Mouse (Mus musculus): Measurements from ENCODE around the gene Adcy9. TPM values are rescaled to one million over a fixed set of nuclear protein-coding genes. Genes with fewer than 3 reads are reported as not detected.
A peak's percentile ranks its signal among the peaks of the same experiment; 100 is the strongest.
"Not testable (repeated sequence)": the region's sequence is repeated elsewhere in the genome, so short reads cannot be mapped to it uniquely, and the experiment has no call there.

The Adcy9 gene
- total RNA-seq, 2 experiments from 2014 or later = 34.3 to 36.1 TPM

- no peak for DNase-seq (ENCODE audit: low spot score in 2 of 2)
These were observed 25.2 kb downstream of the Adcy9 start for GRCm38 (mm10) chr16:4394991-4395590.

GRCm38 (mm10) chr16:4383473-4384038 is 36.7 kb downstream of the Adcy9 start:
- DNase-seq (ENCODE audit: low spot score in 2 of 2) = no peak

GRCm38 (mm10) chr16:4382406-4382805 is 37.9 kb downstream of the Adcy9 start:
- DNase-seq (ENCODE audit: low spot score in 2 of 2) = no peak

- no peak for DNase-seq (ENCODE audit: low spot score in 2 of 2)
These were observed 38.8 kb downstream of the Adcy9 start for GRCm38 (mm10) chr16:4381487-4381886.

DNA sequence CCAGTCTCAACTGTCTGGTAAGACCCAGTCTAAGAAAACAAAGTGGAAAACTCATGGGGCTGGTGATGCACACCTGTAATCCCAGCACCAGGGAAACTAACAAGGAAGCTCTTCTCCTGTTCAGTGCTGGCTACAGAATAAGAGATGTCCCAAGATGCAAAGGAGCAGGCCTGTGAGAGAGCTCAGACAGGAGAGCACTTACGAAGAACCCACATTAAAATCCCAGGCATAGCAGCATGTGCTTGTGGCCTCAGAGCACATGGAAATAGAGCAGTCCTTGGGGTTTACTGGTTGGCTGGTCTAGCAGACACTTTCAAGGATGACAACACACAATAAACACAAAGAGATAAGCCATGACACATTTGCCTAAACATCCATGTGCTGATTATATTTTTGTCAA is 41.5 kb downstream of the Adcy9 start:
- DNase-seq (ENCODE audit: low spot score in 2 of 2) = no peak

- peak in 1 of 2 experiments; percentile 17 for DNase-seq (ENCODE audit: low spot score in 2 of 2)
These were observed 42.7 kb downstream of the Adcy9 start for GRCm38 (mm10) chr16:4377556-4377955.

- DNase-seq (ENCODE audit: low spot score in 2 of 2) = peak in 1 of 2 experiments; percentile 14
These were observed 45.4 kb downstream of the Adcy9 start for GRCm38 (mm10) chr16:4374780-4375380.

DNA sequence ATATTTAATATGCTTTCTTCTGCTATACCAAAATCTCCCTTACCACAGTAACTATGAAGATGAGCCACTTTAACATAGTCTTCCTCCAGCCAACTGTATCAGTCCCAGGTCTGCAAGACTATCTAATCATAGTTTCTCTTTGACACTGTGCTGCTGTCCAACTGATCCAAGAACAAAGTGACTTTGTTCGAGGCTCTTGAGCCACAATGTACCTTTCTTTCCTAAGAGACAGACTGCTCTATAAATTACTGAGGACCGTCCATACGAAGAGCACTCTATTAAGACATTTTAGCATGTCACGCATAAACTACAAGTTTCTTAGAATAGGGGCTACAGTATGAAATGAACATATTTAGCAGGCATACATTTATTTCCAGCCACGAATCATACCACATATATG is 46.0 kb downstream of the Adcy9 start:
- DNase-seq (ENCODE audit: low spot score in 2 of 2) = no peak

GRCm38 (mm10) chr16:4371039-4371438 is 49.3 kb downstream of the Adcy9 start:
- no peak for DNase-seq (ENCODE audit: low spot score in 2 of 2)

DNA sequence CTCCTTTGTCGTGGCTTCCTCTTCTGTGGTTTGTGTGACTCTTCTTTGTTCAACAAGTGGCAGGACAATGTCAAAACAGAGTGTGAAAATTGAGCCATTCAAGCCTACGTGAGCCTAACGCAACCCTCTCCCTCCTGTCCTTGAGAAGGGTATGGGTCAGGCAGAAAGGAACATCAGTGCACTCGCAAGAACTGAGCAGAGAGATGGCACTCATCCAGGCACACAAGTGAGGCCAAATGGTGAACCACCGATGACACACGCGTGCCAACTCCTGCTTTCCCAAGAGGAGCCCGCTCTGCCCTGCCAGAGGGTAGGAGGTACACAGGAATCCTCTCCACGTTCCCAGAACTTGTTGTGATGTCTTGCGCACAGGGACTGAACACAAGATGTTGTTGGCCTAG is 50.2 kb downstream of the Adcy9 start:
- peak; percentile 22 to 70 for DNase-seq (ENCODE audit: low spot score in 2 of 2)

- no peak for DNase-seq (ENCODE audit: low spot score in 2 of 2)
These were observed 52.4 kb downstream of the Adcy9 start for GRCm38 (mm10) chr16:4367930-4368329.

GRCm38 (mm10) chr16:4367291-4367690 is 53.0 kb downstream of the Adcy9 start:
- DNase-seq (ENCODE audit: low spot score in 2 of 2) = no peak

DNA sequence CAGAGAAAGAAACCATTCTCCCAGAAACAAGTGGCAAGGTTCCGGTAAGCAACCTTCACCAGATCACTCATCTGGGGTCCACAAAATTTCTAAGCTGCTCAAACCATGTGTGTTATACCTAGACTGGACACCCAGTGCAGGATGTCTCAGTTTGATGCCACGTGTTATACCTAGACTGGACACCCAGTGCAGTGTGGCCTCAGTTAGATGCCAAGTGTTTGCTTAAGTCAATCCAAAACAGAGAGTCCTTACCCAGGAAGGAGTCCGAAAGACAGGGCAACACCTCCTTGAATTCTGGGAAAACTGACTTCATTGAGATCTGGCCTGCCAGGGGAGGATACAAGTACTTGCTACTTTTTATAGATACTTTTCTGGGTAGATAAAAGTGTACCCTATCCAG is 53.6 kb downstream of the Adcy9 start:
- no peak for DNase-seq (ENCODE audit: low spot score in 2 of 2)

GRCm38 (mm10) chr16:4363341-4364116 is 56.8 kb downstream of the Adcy9 start:
- DNase-seq (ENCODE audit: low spot score in 2 of 2) = no peak

DNA sequence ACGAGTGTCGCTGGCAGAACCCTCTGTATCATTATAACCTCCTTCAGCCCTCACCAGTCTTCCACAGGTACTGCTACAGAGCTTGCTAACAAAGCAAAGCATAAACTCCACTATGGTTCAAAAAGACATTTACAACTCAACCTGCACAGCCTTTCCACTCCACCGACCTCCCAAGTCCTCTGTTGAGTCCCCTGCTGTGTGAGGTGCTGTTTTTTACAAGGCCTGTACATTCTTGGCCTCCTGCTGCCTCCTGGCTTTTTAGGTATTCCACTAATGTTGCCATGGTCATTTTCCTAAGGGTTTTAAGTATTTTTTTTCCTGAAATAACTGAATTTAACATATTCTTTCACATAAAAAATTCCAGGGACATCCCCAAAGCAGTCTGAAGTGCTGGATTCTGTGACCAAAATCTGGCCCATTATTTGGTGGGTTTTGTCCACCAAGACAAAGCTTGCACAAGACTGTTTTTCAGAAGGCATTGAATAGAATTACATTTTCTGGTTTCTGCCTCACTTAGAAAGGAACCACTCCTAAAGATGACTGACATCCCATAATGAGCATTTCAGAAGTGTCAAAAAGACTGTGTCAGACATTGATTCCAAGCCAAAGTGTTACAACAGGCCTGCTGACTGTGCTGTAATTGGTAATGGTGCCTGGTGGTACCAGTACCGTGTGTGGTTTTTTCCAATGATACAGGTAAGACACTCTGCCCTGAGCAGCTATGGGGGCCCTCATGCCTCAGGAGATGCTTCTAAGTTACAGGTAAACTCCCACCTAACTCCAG is 64.8 kb downstream of the Adcy9 start:
- no peak for DNase-seq (ENCODE audit: low spot score in 2 of 2)

GRCm38 (mm10) chr16:4342579-4342978 is 77.7 kb downstream of the Adcy9 start:
- DNase-seq (ENCODE audit: low spot score in 2 of 2) = no peak

DNA sequence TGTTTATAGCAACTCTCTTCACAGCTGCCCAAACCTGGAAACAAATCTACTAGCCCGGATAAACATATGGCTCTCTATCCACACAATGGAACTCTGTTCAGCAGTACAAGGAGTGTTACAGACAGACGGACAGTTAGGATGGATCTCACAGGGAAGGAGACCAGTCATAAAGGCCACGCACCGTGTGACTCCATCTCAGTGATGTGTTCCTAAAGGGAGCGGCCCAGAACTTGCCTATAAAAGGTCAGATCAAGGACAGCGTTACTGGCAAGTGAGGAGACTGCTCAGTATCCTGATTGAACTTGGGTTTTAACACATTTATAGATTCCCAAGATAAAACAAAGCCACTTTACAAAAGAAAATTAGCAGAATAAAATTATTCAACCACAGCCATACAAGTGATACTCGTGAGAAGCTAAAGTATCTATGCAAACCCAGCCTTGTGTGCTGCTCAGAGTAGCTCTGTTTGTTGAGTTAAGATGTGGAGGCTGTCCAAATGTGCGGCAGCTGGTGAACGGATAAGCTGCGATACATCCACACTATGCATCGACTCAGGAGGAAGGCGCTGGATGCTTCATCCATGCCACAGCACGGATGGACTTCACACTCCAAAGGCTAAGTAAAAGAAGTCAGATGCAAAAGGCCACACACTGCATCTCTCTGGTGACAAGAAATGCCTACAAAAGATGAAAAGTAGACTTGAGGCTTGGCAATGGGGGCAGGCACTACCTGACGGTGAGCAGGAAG is 78.8 kb downstream of the Adcy9 start:
- DNase-seq (ENCODE audit: low spot score in 2 of 2) = no peak

DNA sequence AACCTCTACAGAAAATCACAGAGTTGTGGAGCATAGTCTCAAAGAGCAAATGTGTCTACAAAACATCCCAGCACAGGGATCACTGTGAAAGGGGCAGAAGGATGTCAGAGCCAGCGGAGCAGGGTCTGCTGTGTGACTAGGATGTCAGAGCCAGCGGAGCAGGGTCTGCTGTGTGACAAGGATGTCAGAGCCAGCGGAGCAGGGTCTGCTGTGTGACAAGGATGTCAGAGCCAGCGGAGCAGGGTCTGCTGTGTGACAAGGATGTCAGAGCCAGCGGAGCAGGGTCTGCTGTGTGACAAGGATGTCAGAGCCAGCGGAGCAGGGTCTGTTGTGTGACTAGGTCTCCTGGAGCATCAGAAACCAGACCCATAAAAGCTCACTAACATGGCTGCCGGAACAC is 81.1 kb downstream of the Adcy9 start:
- DNase-seq (ENCODE audit: low spot score in 2 of 2) = not testable (repeated sequence)

DNA sequence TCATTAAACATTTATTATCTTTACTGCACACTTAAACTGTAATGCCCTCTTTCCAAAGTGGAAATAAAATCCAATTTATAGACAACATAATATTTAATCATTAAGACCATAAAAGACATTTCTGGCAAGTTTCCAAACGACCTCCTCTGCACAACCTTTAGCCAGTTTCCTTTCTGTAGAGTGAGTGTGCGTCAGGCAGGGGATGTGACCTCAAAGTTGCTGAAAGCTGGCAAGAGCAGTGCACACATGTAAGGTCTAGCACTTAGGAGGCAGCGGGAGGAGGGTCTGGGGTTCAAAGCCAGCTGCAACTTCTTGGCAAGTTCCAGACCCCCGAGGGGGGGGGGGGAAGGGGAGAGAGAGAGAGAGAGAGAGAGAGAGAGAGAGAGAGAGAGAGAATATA is 83.0 kb downstream of the Adcy9 start:
- no peak for DNase-seq (ENCODE audit: low spot score in 2 of 2)

DNA sequence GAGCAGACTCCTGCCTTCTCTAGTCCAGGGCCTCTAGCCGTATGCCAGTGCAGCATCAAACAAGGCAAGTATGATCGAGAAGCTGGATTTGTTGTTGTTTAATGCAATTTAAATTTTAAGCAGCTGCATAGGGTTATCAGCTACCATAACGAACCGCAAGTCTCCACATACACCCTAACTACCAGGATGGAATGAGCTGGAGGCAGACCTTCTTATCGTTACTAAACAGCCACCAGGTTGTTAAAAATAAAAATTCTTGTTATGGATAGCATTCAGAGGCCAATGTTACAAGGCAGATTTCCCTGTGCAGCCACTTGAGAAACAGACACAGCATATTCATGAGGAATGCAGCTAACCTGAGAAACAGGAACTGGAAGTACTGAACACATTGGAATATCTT is 86.5 kb downstream of the Adcy9 start:
- DNase-seq (ENCODE audit: low spot score in 2 of 2) = no peak

DNA sequence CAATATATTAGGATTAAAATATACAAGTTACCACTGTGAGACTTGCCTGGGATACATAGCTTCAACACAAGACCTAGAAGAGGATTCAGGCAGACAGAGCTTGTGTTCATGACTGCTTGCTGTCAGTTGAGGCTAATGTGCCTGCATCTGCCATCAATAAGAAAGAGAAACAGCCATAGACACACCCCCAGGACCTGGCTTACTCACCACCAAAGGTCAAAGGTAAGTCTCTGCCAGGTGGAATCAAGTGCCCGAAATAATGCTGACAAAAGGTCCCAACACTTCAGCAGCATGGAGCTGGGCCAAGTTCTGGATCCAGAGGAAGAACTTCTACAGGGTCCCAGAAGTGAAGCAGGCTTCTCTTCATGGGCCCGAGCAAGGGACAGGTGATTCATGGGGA is 86.9 kb downstream of the Adcy9 start:
- DNase-seq (ENCODE audit: low spot score in 2 of 2) = no peak

Measured in adrenal gland, postnatal 4 days (tissue).